Mouse (Mus musculus) heart, postnatal 0 days (tissue): ENCODE results near the gene Efcab9.

Experiments used
- CTCF ChIP-seq: IDR thresholded peaks from 2 replicates; pipeline ENCODE4 v1.5.1; 2016; ENCODE audit warnings: antibody characterized with exemption, control low read depth, low read depth
- EP300 ChIP-seq: IDR thresholded peaks from 2 replicates; pipeline ENCODE4 v1.6.1; 2016; ENCODE audit warnings: antibody characterized with exemption, low read depth

GRCm38 (mm10) chr11:32516916-32517712, 14.8 kb downstream of the Efcab9 start:
- TF ChIP-seq EP300 = no peak
- no peak for TF ChIP-seq CTCF
